Mouse (Mus musculus): ENCODE data around the gene Nop14.

GRCm38 (mm10) chr5:34669493-34669892 is 9.5 kb upstream of the Nop14 start:
- TF ChIP-seq CTCF (IDR thresholded peaks at IDR 0.05; ENCODE audit: borderline replicate concordance, extremely low read depth, insufficient read depth, insufficient read length) (peak; percentile 7; the same call in 1 of the 2 replicates), POLR2A (IDR thresholded peaks at IDR 0.05; ENCODE audit: borderline replicate concordance, extremely low read depth, insufficient read depth, insufficient read length, poor library complexity, severe bottlenecking) (no peak)
